Mouse (Mus musculus): ENCODE results near the gene Sema4c. TPM values are rescaled to one million over a fixed set of nuclear protein-coding genes. Genes with fewer than 3 reads are reported as not detected.

The Sema4c gene
- total RNA-seq, 1 experiment, result 10.0 TPM

GRCm38 (mm10) chr1:36564101-36564500 is 6.0 kb upstream of the Sema4c start:
- H3K9me3 ChIP-seq (ENCODE audit: control insufficient read depth, insufficient read depth, low read depth, low read length), result no peaks in the 10 kb centered on the region
- no peak overlapping the region for H3K9ac ChIP-seq (ENCODE audit: insufficient read depth, low read depth, low read length, poor library complexity, severe bottlenecking)
- TF ChIP-seq CHD2 (IDR thresholded peaks at IDR 0.05; ENCODE audit: low read depth, low read length) (no peak), ZNF384 (IDR thresholded peaks at IDR 0.05; ENCODE audit: low read depth, low read length) (no peak), ZC3H11A (IDR thresholded peaks at IDR 0.05; ENCODE audit: borderline replicate concordance, low read depth, low read length) (no peak), HCFC1 (IDR thresholded peaks at IDR 0.05; ENCODE audit: borderline replicate concordance, insufficient read depth, low read length) (no peak), MAFK (IDR thresholded peaks at IDR 0.05; ENCODE audit: insufficient read depth, low read depth, low read length) (no peak)
- DNase-seq (ENCODE audit: low read depth, low spot score), result no peak
- H3K4me3 ChIP-seq (ENCODE audit: insufficient read depth in 1 of 2, low read depth in 1 of 2, low read length in 2 of 2, poor library complexity in 1 of 2, severe bottlenecking in 1 of 2), result no peak overlapping the region
- no peaks in the 10 kb centered on the region for H3K36me3 ChIP-seq (ENCODE audit: control insufficient read depth, insufficient read depth, low read length, poor library complexity, severe bottlenecking)
- peaks cover 0 to 24% of the 10 kb centered on the region in 2 experiments; a peak in 2 of 4 replicates for H3K4me1 ChIP-seq (ENCODE audit: control insufficient read depth in 2 of 2, insufficient read depth in 2 of 2, low read length in 2 of 2, poor library complexity in 1 of 2)
- H3K27ac ChIP-seq (ENCODE audit: insufficient read depth, low read depth, low read length, poor library complexity, severe bottlenecking), result no peak overlapping the region
- in situ Hi-C loops (cut with MboI; ENCODE audit: low sequenced_read_pairs in 2 of 2, unreplicated experiment in 2 of 2), result no loop called here

DNA sequence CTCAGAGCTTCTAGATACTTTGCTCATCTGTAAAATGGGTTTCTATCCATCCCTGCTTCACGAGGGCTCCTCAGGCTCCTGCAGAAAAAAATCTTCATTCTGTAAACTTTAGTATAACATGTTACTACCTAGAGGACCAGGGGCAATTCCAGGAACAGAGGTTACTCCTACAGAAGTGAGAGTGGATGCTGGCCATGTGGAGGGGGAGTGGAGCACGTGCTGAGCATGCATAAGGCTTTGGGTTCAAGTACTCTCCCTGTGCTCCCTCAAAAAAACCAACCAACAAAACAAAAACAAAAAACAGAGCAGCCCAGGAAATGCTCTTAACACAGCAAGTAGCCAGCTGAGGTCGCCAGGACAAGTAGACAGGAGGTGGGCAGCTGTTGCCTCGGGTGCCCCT is 5.5 kb upstream of the Sema4c start:
- TF ChIP-seq CHD2 (IDR thresholded peaks at IDR 0.05; ENCODE audit: low read depth, low read length) (no peak), ZC3H11A (IDR thresholded peaks at IDR 0.05; ENCODE audit: borderline replicate concordance, low read depth, low read length) (no peak), HCFC1 (IDR thresholded peaks at IDR 0.05; ENCODE audit: borderline replicate concordance, insufficient read depth, low read length) (no peak), MAFK (IDR thresholded peaks at IDR 0.05; ENCODE audit: insufficient read depth, low read depth, low read length) (no peak), ZNF384 (IDR thresholded peaks at IDR 0.05; ENCODE audit: low read depth, low read length) (no peak)
- H3K9me3 ChIP-seq (ENCODE audit: control insufficient read depth, insufficient read depth, low read depth, low read length), result no peaks in the 10 kb centered on the region
- no peak for DNase-seq (ENCODE audit: low read depth, low spot score)
- no peak overlapping the region for H3K4me3 ChIP-seq (ENCODE audit: insufficient read depth in 1 of 2, low read depth in 1 of 2, low read length in 2 of 2, poor library complexity in 1 of 2, severe bottlenecking in 1 of 2)
- H3K36me3 ChIP-seq (ENCODE audit: control insufficient read depth, insufficient read depth, low read length, poor library complexity, severe bottlenecking), result no peaks in the 10 kb centered on the region
- H3K9ac ChIP-seq (ENCODE audit: insufficient read depth, low read depth, low read length, poor library complexity, severe bottlenecking), result no peak overlapping the region
- peaks cover 0 to 23% of the 10 kb centered on the region in 2 experiments; a peak in 2 of 4 replicates for H3K4me1 ChIP-seq (ENCODE audit: control insufficient read depth in 2 of 2, insufficient read depth in 2 of 2, low read length in 2 of 2, poor library complexity in 1 of 2)
- no peak overlapping the region for H3K27ac ChIP-seq (ENCODE audit: insufficient read depth, low read depth, low read length, poor library complexity, severe bottlenecking)
- in situ Hi-C loops (cut with MboI; ENCODE audit: low sequenced_read_pairs in 2 of 2, unreplicated experiment in 2 of 2), result no loop called here

DNA sequence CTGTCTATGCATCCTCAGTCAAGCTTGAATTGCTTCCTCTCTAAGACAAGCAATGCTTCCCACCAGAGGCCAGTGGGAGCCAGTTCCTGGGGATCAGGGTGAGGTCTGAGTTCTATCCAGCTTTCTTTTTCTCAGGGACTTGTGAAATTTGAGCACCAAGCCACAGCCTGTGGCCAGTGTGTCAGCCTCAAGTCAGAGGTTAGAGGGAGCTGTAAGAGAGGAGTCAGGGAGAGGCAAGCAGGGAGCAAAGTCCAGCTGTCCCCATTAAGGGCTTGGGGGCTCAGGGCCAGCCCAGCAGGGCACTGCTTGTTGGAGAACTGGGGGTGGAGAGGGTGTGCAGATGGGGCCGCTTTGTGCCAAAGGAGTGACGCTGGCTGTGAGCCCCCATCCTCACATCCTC is 5.0 kb upstream of the Sema4c start:
- Histone ChIP-seq H3K27ac (ENCODE audit: insufficient read depth, low read depth, low read length, poor library complexity, severe bottlenecking) (no peak overlapping the region), H3K9ac (ENCODE audit: insufficient read depth, low read depth, low read length, poor library complexity, severe bottlenecking) (no peak overlapping the region), H3K9me3 (ENCODE audit: control insufficient read depth, insufficient read depth, low read depth, low read length) (no peaks in the 10 kb centered on the region), H3K4me1 (ENCODE audit: control insufficient read depth in 2 of 2, insufficient read depth in 2 of 2, low read length in 2 of 2, poor library complexity in 1 of 2) (peaks cover 0 to 23% of the 10 kb centered on the region in 2 experiments; a peak in 2 of 4 replicates), H3K4me3 (ENCODE audit: insufficient read depth in 1 of 2, low read depth in 1 of 2, low read length in 2 of 2, poor library complexity in 1 of 2, severe bottlenecking in 1 of 2) (no peak overlapping the region), H3K36me3 (ENCODE audit: control insufficient read depth, insufficient read depth, low read length, poor library complexity, severe bottlenecking) (no peaks in the 10 kb centered on the region)
- no peak for DNase-seq (ENCODE audit: low read depth, low spot score)
- in situ Hi-C loops (cut with MboI; ENCODE audit: low sequenced_read_pairs in 2 of 2, unreplicated experiment in 2 of 2), result no loop called here
- TF ChIP-seq ZC3H11A (IDR thresholded peaks at IDR 0.05; ENCODE audit: borderline replicate concordance, low read depth, low read length) (no peak), CHD2 (IDR thresholded peaks at IDR 0.05; ENCODE audit: low read depth, low read length) (no peak), ZNF384 (IDR thresholded peaks at IDR 0.05; ENCODE audit: low read depth, low read length) (no peak), HCFC1 (IDR thresholded peaks at IDR 0.05; ENCODE audit: borderline replicate concordance, insufficient read depth, low read length) (no peak), MAFK (IDR thresholded peaks at IDR 0.05; ENCODE audit: insufficient read depth, low read depth, low read length) (no peak)

GRCm38 (mm10) chr1:36562388-36562787 is 4.2 kb upstream of the Sema4c start:
- in situ Hi-C loops (cut with MboI; ENCODE audit: low sequenced_read_pairs in 2 of 2, unreplicated experiment in 2 of 2), result no loop called here
- Histone ChIP-seq H3K4me1 (ENCODE audit: control insufficient read depth in 2 of 2, insufficient read depth in 2 of 2, low read length in 2 of 2, poor library complexity in 1 of 2) (peaks cover 0 to 18% of the 10 kb centered on the region in 2 experiments; a peak in 1 of 4 replicates), H3K36me3 (ENCODE audit: control insufficient read depth, insufficient read depth, low read length, poor library complexity, severe bottlenecking) (no peaks in the 10 kb centered on the region), H3K9me3 (ENCODE audit: control insufficient read depth, insufficient read depth, low read depth, low read length) (no peaks in the 10 kb centered on the region), H3K27ac (ENCODE audit: insufficient read depth, low read depth, low read length, poor library complexity, severe bottlenecking) (no peak overlapping the region), H3K9ac (ENCODE audit: insufficient read depth, low read depth, low read length, poor library complexity, severe bottlenecking) (no peak overlapping the region), H3K4me3 (ENCODE audit: insufficient read depth in 1 of 2, low read depth in 1 of 2, low read length in 2 of 2, poor library complexity in 1 of 2, severe bottlenecking in 1 of 2) (no peak overlapping the region)
- no peak for DNase-seq (ENCODE audit: low read depth, low spot score)
- no peak for TF ChIP-seq MAFK (IDR thresholded peaks at IDR 0.05; ENCODE audit: insufficient read depth, low read depth, low read length)
- no peak for TF ChIP-seq ZNF384 (IDR thresholded peaks at IDR 0.05; ENCODE audit: low read depth, low read length)
- TF ChIP-seq CHD2 (IDR thresholded peaks at IDR 0.05; ENCODE audit: low read depth, low read length), result no peak
- no peak for TF ChIP-seq HCFC1 (IDR thresholded peaks at IDR 0.05; ENCODE audit: borderline replicate concordance, insufficient read depth, low read length)
- TF ChIP-seq ZC3H11A (IDR thresholded peaks at IDR 0.05; ENCODE audit: borderline replicate concordance, low read depth, low read length), result no peak

DNA sequence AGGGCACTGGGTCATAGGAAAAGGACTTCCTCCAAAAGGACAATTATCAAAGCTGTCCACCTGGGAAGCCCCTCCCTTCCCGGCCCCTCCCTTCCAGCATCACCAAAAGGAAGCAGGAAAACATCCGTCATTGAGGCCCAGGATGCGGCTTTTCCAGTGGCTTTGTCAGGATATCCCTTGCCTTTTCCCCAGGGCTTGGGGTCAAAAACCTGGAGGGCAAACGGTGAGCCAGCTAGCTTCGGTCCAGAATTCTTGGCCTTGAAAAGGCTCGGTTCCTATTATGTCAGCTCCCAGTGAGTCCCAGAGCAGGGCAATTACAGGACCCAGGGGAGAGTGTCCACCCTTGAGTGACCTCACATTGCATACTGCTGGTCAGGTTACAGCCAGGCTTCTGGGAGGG is 2.8 kb upstream of the Sema4c start:
- TF ChIP-seq ZC3H11A (IDR thresholded peaks at IDR 0.05; ENCODE audit: borderline replicate concordance, low read depth, low read length) (no peak), HCFC1 (IDR thresholded peaks at IDR 0.05; ENCODE audit: borderline replicate concordance, insufficient read depth, low read length) (no peak), MAFK (IDR thresholded peaks at IDR 0.05; ENCODE audit: insufficient read depth, low read depth, low read length) (no peak)
- Histone ChIP-seq H3K9me3 (ENCODE audit: control insufficient read depth, insufficient read depth, low read depth, low read length) (no peaks in the 10 kb centered on the region), H3K4me1 (ENCODE audit: control insufficient read depth in 2 of 2, insufficient read depth in 2 of 2, low read length in 2 of 2, poor library complexity in 1 of 2) (peaks cover 0 to 9% of the 10 kb centered on the region in 2 experiments; a peak in 2 of 4 replicates), H3K36me3 (ENCODE audit: control insufficient read depth, insufficient read depth, low read length, poor library complexity, severe bottlenecking) (no peaks in the 10 kb centered on the region), H3K9ac (ENCODE audit: insufficient read depth, low read depth, low read length, poor library complexity, severe bottlenecking) (no peak overlapping the region), H3K4me3 (ENCODE audit: insufficient read depth in 1 of 2, low read depth in 1 of 2, low read length in 2 of 2, poor library complexity in 1 of 2, severe bottlenecking in 1 of 2) (no peak overlapping the region), H3K27ac (ENCODE audit: insufficient read depth, low read depth, low read length, poor library complexity, severe bottlenecking) (no peak overlapping the region)
- in situ Hi-C loops (cut with MboI; ENCODE audit: low sequenced_read_pairs in 2 of 2, unreplicated experiment in 2 of 2), result no loop called here
- no peak for DNase-seq (ENCODE audit: low read depth, low spot score)
